Mouse (Mus musculus): ENCODE results near the gene Slco2a1.

The Slco2a1 gene

DNA sequence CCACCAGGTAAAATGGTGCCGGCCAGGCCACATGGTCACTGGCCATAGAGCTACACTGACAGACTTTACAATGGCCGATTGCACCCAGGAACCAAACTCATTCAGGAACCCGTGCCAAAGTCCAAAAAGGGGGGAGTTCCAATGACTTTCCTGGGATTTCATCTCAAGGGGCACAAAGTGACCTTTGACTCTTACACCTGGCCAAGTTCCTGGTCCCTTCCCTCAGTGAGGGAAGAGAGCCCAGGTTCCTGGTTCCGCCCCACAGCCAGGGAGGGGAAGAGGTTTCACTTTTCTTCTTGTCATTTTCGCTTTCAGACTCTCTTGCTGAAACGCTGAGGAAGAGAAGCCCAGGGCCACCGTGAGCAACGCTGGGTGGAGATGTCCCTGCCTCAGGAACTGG, at the start of gene Slco2a1:
TSS of gene Slco2a1 (plus strand) at position 251 of the 400 bp plus-strand sequence.
- no peak for DNase-seq (ENCODE audit: low read depth)

DNA sequence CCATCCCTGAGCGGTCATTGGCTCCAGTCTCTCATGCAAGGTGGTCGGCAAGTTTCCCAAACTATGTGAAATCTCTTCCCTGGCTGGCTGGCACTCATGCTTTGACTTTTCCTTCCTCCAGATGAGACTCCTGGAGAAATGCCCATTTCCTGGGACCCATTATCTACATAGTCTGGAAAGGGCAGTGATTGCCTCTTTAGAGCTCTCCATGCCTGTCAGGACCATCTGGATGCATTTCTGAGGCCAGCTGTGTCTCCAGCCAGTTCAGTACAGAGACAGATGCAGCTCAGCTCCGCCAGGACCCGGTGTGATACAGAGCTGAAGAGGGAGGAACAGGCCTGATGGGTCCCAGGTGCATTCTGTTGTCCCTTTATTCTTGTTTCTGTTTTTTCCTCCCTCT, 46.3 kb upstream of the Slco2a1 start:
- peak; percentile 24 for DNase-seq (ENCODE audit: low read depth)

DNA sequence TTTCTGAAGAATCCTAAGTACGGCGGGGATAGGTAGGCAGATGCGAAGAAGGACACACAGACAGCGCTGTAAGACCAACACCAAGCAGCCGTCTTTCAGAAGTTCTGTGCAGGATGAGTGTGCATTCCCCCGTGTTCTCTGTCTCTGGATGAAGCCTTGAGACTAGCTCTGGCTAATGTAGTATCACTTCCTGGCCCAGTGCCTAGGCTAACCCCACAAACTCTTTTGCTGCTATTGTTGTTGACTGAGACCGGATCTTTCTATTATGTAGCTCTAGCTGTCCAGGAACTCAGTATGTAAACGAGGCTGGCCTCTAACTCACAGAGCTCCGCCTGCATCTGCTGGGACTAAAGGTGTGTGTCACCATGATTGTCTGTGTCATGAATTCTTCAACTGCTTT, 43.6 kb upstream of the Slco2a1 start:
- no peak for DNase-seq (ENCODE audit: low read depth)

DNA sequence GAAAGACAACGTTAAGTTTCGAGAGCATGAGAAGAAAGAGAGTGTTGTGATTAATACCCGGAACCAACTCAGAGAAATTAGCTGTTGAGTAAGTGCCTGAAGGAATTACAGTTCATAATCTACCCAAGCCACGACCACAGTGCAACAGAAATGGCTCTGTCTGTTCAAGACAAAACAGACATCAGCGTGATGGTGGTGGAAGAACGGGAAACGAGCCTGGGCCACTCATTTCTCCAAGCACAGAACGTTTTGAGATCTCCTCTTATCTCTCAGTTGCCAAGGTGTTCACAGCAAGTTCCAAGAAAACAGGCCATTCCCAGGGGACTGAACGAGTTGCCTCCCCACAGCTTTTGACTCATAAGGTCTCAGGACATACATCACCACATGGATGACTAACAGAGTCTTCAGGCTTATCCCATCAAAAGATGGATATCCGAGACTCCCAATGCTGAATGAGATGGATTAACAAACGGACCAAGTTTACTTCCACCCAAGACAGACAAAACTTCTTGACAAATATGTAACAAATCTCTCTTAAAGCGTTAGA, 42.0 kb upstream of the Slco2a1 start:
- DNase-seq (ENCODE audit: low read depth) = peak; percentile 81

DNA sequence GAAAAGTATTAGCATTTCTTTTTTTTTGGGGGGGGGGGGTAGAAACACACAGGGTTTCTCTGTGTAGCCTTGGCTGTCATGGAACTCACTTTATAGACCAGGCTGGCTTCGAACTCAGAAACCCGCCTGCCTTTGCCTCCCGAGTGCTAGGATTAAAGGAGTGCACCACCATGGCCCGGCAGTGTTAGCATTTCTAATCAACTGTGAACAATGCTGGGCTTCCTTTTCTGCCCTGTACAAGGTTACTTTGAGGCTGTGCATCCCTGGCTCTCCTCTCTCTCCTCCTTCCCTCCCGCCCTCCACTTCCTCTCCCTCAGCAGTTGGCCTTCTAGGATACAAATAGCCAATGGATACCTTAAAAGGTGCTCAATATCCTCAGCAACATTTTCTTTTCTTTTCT, 39.8 kb upstream of the Slco2a1 start:
- DNase-seq (ENCODE audit: low read depth) = no peak

DNA sequence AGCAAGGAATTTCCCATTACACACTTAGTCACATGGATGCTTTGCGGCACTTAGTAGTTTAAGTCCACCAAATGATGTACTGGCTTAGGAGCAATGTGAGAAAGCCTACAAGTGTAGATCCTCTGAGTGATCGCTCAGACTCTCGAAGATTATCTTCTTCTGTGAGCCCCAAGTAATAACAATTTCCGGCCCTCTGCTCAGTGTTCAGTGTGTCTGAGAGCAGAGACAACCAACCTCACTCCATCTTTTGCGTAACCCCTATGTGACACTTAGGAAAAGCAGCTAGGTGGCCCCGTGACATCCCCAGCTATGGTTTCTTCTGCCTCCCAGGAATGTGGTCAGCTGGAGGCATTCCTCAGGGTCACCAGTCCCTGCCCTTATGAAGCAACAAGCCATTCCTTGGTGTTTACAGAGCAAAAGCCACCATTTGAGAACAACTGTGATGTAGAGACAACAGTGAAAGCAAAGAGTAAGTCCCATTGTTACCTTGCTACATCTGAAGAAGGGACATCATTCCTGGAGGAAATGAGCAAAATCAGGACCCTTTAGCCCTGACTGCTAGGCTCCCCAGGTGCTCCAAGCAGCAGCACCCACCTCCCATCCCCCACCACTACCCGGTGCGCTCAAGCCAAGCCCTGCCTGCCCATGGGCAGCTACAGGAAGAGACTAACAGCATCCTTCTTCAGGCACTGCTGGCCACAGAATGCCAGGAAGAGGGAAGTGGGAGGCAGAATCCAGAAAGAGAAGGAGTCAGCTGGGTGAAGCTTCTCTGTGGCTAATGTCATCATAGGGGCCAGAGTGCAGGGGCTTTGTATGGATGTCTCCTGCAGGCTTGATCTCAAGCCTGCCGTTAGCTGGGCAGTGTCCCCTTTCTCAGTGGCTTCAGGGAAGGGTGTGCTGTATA, 37.2 kb upstream of the Slco2a1 start:
- DNase-seq (ENCODE audit: low read depth) = no peak

DNA sequence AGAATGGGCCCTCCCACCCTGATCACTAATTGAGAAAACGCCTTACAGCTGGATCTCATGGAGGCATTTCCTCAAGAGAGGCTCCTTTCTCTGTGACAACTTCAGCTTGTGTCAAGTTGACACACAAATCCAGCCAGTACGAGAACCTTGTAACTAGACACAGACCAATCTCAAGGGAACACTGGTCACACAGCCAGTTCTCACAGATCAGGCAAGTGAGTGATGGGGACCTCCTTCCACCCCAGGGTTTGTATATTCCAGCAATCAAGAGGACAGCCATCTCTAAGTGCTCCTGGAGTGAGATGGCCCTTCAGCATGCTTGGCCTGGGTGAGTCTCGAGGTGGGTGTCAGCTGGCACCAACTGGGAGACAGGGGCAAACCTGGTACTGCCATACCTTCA, 32.6 kb upstream of the Slco2a1 start:
- no peak for DNase-seq (ENCODE audit: low read depth)

DNA sequence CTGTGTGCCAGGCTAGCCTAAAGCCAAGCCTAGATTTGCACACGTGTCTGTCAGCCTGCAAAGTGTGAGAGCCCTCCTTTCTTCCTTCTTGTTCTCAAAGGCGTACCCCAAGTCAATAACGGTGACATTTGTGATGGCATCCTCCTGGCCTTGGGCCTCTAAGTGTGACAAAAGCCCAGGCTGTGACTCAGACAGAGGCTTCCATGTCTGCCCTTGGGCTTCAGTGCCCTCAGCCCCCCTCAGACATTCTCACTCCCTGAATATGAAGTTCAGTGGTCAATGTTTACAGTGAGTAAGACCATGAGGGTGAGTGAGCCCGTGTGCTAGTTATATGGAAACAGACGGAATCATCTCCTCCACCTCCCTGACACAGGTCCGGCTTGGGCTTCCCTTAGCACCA, 29.8 kb upstream of the Slco2a1 start:
- DNase-seq (ENCODE audit: low read depth) = no peak

DNA sequence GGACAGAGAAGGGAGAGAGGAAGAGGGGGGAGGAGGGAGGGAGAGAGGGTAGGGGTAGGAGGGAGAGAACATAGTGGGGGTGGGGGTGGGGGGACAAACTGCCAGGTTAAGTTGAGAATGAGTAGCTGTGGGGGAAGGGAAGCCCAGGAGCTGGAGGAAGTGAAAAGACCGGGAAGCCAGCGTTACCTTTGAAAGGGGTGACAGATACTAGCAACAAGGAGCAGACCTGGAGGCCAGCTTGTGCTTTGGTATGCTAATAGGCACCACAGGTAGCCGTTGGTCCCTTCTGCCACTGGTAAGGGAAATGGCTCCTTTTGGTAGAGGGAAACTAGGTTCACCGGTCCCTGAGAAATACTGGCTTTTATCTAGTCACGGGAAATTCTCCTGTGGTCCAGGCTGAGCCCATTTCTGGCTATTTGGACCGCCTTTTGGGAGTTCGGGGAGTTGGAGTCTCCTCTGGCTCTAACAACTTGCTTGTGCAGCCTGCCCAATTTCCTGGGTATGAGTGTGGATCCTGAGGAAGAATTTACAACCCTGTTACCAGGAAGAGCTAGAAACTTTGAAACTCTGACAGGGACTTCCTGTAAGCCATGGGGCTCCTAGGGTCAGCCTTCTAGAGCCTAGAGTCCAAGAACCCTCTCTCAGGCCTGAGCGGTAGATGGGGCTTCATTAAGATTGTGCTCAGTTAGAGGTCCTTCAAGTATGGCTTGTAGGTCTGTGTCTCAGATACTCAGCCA, 27.0 kb upstream of the Slco2a1 start:
- no peak for DNase-seq (ENCODE audit: low read depth)

DNA sequence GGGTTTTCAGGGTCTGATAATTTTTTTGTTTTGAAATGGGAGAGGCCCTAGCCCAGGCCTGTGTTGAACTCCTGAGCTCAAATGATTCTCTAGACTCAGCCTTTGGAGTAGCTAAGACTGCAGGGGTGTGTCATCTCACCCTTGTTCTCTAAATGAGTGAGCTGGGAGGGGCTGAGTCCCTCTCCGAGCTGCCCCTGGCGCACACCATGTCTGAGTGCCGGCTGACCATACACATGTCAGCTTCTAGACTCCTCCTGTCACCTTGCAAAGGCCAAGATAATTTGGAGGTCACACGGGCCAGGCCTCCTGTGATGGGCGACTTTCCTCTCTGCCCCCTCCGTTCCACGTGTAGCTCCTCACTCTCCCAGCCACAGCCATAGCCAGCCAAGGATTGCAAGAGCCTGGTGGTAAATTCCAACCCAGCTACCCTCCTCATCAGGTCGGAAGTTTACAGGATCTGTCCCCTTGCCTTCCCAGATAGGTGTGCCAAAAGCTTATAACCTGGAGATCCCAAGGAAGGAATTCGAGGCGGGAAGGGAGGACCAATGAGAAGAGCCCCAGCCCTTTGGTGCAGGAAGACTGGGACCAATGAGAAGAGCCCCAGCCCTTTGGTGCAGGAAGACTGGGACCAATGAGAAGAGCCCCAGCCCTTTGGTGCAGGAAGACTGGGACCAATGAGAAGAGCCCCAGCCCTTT, 26.3 kb upstream of the Slco2a1 start:
- DNase-seq (ENCODE audit: low read depth) = no peak

DNA sequence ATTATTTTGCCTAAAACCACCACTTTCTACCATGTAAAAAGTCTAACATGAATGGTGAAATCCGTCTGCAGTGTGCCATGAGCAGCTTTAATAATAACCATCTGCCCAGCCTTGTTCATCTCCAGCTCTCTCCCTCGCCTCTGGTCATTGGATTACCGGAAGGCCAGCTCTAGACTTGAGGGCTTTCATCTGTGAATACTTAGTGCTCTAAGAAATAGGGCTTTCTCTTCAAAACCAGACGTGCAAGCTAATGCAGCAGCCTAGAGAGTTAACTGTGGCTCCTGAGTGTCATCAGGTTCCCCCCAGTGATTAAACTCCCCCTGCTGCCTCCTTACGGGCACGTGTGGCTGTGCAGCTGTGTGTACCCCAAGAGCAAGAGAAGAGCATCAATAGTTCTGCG, 25.2 kb upstream of the Slco2a1 start:
- DNase-seq (ENCODE audit: low read depth) = no peak

DNA sequence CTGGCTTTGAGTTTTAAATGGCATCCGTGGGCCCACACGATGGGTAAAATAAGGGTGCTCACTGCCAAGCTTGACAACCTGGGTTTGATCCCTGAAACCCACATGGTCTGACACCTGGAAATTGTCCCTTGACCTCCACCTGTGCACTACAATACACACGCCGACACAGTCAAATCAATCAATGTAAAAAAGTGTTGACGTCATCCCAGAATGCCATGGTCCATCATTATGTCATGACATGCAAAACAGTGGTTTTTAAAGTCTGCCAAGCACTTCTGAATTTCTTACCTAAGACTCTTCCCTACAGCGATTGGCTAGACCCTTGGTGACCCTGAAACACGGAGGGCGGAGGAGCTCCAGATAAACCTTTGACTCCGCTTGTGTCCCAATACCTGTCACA, 23.9 kb upstream of the Slco2a1 start:
- no peak for DNase-seq (ENCODE audit: low read depth)

DNA sequence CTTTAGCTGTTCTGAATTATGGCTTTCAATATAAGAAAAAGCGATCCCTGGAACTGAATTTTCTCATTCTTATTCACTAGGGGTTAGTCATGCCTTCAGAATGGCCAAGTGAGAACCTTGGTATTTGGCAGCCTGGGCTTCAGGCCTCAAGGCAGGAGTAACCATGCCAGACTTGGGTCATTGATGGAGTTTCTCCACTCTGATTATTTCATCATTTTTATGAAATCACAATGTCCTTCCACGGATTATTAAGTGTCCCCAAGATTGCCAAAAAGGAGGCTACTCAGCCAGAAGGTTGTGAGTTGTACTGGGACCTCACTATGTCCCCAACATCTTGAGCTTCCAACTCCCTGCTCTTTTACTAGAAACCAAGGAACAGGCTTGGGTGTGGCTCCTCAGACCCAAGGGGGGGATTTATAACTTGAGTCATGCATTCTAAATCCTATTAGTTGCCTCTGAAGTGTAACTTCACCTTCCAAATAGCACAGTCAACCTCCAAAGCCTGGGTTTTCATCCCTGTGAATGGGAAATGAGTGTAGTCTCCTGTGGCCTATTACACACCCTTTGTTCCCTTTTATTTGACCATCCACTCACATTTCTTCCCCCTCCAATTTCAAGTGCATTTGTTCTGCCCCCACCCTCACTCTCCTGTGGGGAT, 16.0 kb upstream of the Slco2a1 start:
- peak; percentile 85 for DNase-seq (ENCODE audit: low read depth)

DNA sequence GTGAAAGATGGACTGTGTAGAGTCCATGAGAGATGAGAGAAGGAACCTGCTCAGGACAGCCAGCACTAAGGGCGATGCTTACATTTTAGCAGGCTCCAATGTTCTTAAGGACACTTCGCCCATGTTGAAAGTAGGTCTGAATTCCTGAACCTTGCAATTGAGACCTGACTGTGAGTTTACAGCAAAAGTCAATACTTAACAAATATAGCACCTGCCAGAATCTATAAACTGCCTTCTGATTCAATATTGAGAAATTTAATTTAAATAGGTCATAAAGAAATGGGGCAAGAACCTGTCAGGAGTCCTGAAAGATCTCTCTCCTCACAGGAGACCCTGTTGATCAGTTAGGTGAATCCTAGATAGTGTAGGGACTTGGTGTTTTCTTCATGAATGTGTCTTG, 12.6 kb upstream of the Slco2a1 start:
- DNase-seq (ENCODE audit: low read depth) = no peak

DNA sequence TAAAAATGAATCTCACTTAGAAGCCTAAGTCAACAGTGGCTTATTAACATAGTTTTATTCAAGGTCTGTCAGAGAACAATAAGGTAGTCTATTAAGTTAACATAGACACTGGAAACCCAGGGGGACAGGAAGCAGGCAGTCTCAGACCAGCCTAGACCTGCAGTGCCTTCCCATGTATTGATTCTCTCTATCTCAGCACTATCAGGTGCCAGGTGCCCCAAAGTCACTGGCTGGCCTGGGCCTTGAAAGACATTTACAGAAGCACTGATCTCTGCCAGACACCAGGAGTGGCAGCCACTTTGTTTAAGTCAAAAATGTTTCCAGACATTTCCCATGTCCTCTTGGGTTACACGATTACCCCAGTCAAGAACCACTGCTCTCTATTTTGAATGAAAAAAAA, 11.4 kb upstream of the Slco2a1 start:
- no peak for DNase-seq (ENCODE audit: low read depth)

DNA sequence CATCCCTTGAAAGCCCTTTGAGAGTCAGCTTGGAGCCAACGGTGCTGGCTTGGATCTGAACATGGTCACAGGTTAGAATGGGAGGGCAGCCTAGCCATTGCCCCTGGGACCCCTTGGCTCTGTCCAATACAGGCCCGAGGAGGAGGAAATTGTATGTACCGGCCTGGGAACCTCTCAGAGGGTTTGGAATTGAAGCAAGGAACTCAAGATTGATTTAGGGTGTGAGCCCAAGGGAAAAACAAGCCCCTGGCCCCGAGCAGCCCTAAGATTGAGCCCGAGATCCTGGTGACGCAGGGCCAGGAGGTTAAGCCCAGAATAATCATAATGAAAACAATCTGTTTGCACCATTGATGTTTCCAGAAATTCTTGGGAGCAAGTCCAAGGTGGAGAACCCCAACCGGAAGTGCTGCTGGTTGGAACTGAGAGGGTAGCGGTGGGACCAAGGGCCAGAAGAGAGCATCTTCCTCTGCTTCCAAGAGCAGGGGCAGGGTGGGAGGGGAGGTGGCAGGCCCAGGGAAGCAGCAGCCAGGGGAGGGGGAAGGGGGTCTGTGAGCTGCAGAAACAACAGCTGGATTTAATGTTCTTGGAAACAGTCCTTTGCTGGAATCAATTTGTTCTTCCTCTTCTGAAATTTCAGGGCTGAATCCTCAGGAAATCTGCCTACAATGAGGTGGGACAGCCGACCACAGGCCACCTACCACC, 10.6 kb upstream of the Slco2a1 start:
- peak; percentile 82 for DNase-seq (ENCODE audit: low read depth)

DNA sequence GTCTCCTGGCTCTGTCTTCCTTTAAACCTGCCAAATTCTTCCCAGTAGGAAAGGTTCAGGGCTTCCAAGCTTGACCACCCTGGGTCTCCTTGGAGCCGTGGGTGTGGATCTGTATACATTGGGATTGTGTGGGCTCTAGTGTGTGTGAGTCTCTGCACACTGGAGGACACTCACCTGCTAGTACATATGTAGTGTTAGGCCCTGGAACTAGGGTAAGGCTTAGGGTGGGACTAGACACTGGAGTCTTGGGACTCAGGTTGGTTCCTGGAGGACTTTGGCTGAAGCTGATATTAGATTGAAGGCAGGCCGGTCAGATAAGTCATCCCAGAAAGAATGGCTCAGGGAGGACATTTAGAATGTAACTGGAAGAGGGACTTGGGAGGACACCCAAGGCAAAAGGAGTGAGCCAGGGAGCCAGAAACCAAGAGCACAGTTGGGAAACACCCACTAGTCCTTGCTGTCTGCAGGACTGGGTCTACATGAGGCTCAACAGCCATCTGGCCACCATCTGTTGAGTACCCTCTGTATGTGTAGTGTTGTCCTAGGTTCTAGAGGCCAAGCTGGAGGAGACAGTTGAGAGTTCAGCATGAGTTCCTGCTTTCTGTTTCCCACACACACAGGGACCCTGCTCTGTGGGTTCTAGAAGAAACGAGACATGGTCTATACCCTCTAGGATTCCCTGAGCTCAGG, 9.4 kb upstream of the Slco2a1 start:
- DNase-seq (ENCODE audit: low read depth) = no peak

DNA sequence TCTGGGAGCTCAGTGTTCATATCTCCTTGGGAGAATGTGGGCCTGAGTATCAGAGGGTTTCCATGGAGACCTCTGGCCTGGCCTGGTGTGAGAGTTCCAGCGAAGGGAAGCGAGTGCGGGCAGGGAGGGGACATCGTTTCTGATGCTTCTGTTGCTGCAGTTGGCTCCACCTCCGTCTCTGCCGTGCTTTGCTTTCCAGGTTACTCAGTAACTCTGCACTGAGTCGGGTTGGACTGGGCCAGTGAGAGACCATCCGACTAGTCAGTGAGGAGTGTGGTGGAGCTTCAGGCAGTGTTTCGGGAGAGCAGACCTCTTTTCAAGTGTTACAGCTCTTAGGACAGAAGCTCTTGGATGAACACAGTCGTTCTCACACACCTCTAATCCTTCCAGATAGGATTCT, 8.6 kb upstream of the Slco2a1 start:
- no peak for DNase-seq (ENCODE audit: low read depth)

DNA sequence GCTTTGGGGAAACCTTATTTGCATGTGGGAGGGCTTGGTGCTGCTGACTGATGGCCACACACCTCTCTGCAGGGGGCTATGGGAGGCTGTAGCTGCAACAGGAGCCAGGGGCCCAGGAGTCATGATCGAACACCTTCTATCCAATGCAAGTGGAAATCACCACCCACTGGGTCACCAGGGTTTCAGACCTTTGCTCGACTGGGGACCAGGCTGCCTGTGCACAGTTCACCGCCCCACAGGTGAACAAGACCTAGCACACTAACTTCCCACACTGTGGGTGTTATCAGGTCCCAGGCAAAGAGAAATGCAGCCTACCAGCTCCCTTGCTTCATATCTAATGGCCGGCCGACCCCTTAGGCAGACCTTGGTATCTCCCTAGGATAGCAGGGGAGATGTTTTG, 8.1 kb upstream of the Slco2a1 start:
- no peak for DNase-seq (ENCODE audit: low read depth)

DNA sequence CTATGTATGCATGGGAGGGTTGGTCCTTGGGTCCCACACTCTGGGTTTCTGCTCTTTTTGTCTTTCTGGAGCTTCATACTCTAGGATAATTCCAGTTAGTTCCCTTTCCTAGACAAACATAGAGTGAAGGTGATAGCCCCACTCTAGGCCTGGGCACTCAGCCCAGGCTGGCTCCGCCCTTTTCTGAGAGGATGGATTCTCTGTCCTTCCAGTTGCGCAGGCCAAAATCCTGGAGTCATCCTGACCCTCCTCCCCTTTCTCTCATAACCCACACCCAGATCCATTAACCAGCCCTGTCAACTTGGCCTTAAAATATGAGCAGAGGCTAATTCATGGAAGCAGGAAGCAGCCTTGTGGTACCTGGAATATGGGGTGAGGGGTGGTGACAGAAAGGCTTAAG, 6.7 kb upstream of the Slco2a1 start:
- DNase-seq (ENCODE audit: low read depth) = peak; percentile 66

DNA sequence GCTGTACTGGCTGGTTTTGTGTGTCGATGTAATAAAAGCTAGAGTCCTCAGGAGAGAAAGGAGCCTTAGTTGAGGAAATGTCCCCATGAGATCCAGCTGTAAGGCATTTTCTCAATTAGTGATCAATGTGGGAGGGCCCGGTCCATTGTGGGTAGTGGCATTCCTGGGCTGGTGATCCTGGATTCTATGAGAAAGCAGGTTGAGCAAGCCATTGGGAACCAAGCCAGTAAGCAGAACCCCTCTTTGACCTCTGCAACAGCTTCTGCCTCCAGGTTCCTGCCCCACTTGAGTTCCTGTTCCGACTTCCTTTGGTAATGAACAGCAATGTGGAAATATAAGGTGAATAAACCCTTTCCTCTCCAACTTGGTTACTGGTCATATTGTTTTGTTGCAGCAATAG, 6.1 kb upstream of the Slco2a1 start:
- DNase-seq (ENCODE audit: low read depth) = peak; percentile 59
